Mouse (Mus musculus) MEL (cell line): ENCODE results near the gene Bnc2.

ENCODE experiments used
- CTCF ChIP-seq, 3 experiments: IDR thresholded peaks in 2 of 3; conservative IDR thresholded peaks in 1 of 3; 2 replicates each; pipeline ENCODE4 v1.5.1; 2011 to 2012; ENCODE audit warnings: low read length in 3 of 3, low read depth in 2 of 3, mild to moderate bottlenecking in 2 of 3, improper control_type of control experiment in 1 of 3, inconsistent platforms in 1 of 3, mixed read lengths in 1 of 3, moderate library complexity in 1 of 3; ENCODE audit not compliant: control insufficient read depth in 1 of 3, insufficient read depth in 1 of 3, poor library complexity in 1 of 3, severe bottlenecking in 1 of 3
- MYB ChIP-seq: IDR thresholded peaks from 2 replicates; pipeline ENCODE4 v1.6.1; 2011; ENCODE audit warnings: mild to moderate bottlenecking, low read depth, low read length, improper control_type of control experiment
- POLR2A ChIP-seq, 2 experiments: IDR thresholded peaks; 2 replicates each; pipeline ENCODE4 v1.6.1; 2011 to 2012; ENCODE audit warnings: low read length in 2 of 2, mild to moderate bottlenecking in 2 of 2, control low read depth in 1 of 2, improper control_type of control experiment in 1 of 2, low read depth in 1 of 2, moderate library complexity in 1 of 2; ENCODE audit not compliant: control insufficient read depth in 1 of 2, insufficient read depth in 1 of 2, poor library complexity in 1 of 2
- ZKSCAN1 ChIP-seq: IDR thresholded peaks from 2 replicates; pipeline ENCODE4 v1.6.1; 2012; ENCODE audit warnings: low read depth, mild to moderate bottlenecking, inconsistent platforms, low read length, improper control_type of control experiment, moderate library complexity

GRCm38 (mm10) chr4:84539396-84539795, 135.7 kb downstream of the Bnc2 start:
- TF ChIP-seq MYB (no peak), ZKSCAN1 (no peak), POLR2A (IDR thresholded peaks at IDR 0.05; ENCODE audit: control insufficient read depth in 1 of 2, insufficient read depth in 1 of 2, low read depth in 1 of 2, low read length in 2 of 2, poor library complexity in 1 of 2) (no peak), CTCF (IDR thresholded peaks at IDR 0.05 in 2 of 3, conservative IDR thresholded peaks at IDR 0.05 in 1 of 3; ENCODE audit: control insufficient read depth in 1 of 3, insufficient read depth in 1 of 3, low read depth in 2 of 3, low read length in 3 of 3, poor library complexity in 1 of 3, severe bottlenecking in 1 of 3) (no peak)
